7 mouse cellular contexts compared by ENCODE assay signal in genomic region chr1:87183998-87184750, GRCm38 (mm10). TPM values are rescaled to one million over a fixed set of nuclear protein-coding genes. Genes with fewer than 3 reads are reported as not detected.
DNase-seq lines count a peak whose midpoint lies in the region; ATAC-seq and TF ChIP-seq lines count a peak whose summit lies in the region.

No protein-coding gene starts in this region.

- no peak overlapping the region for H3K9ac ChIP-seq in kidney, postnatal 0 days (ENCODE audit: low read depth, low read length)
- no peak overlapping the region for H3K9ac ChIP-seq in forebrain, embryonic 14.5 days (ENCODE audit: low read length)
- no peak overlapping the region for H3K9ac ChIP-seq in midbrain, embryonic 14.5 days (replicated peaks; ENCODE audit: low read length)

- ATAC-seq in kidney, postnatal 0 days (replicated peaks; ENCODE audit: low FRiP score, low read depth) = no peak
- ATAC-seq in forebrain, embryonic 14.5 days = no peak
- ATAC-seq in midbrain, embryonic 14.5 days (ENCODE audit: low FRiP score, low TSS enrichment) = no peak

- 0 out of 2 replicates have a peak, but pooled peaks have one; percentile 22 for TF ChIP-seq CTCF in kidney, postnatal 0 days (IDR thresholded peaks at IDR 0.05; ENCODE audit: low read depth)

- H3K27me3 ChIP-seq in kidney, postnatal 0 days (ENCODE audit: insufficient read depth, low read length) = peaks cover 30% of the 10 kb centered on the region
- peaks cover 21% of the 10 kb centered on the region for H3K27me3 ChIP-seq in forebrain, embryonic 14.5 days (replicated peaks; ENCODE audit: control insufficient read depth, insufficient read depth, low read length)
- peaks cover 33% of the 10 kb centered on the region for H3K27me3 ChIP-seq in midbrain, embryonic 14.5 days (ENCODE audit: control insufficient read depth, insufficient read depth, low read length)

- H3K4me2 ChIP-seq in kidney, postnatal 0 days (ENCODE audit: low read length) = peak overlapping the region; percentile 27; the same call in 1 of the 2 replicates
- peak overlapping the region; percentile 33 for H3K4me2 ChIP-seq in forebrain, embryonic 14.5 days (ENCODE audit: low read length)
- peak overlapping the region; percentile 32; the same call in 1 of the 2 replicates for H3K4me2 ChIP-seq in midbrain, embryonic 14.5 days (ENCODE audit: low read length)

- no peaks in the 10 kb centered on the region for H3K4me1 ChIP-seq in kidney, postnatal 0 days (replicated peaks; ENCODE audit: insufficient read depth, low read length)
- H3K4me1 ChIP-seq in forebrain, embryonic 14.5 days (ENCODE audit: control insufficient read depth, insufficient read depth, low read length) = 0 out of 2 replicates have a peak, but pooled peaks cover 2% of the 10 kb centered on the region
- H3K4me1 ChIP-seq in midbrain, embryonic 14.5 days (ENCODE audit: control insufficient read depth, insufficient read depth, low read length) = peaks cover 3% of the 10 kb centered on the region; the same call in 1 of the 2 replicates

- H3K36me3 ChIP-seq in kidney, postnatal 0 days (ENCODE audit: insufficient read depth, low read length) = no peaks in the 10 kb centered on the region
- H3K36me3 ChIP-seq in forebrain, embryonic 14.5 days (ENCODE audit: control insufficient read depth, insufficient read depth, low read length) = no peaks in the 10 kb centered on the region
- H3K36me3 ChIP-seq in midbrain, embryonic 14.5 days (ENCODE audit: control insufficient read depth, insufficient read depth, low read length) = no peaks in the 10 kb centered on the region

- no peak for DNase-seq in kidney, postnatal 0 days (ENCODE audit: low spot score)
- DNase-seq in kidney, postnatal 36 days = no peak
- peak; percentile 70 for DNase-seq in R1 (ENCODE audit: low read depth, low spot score)
- DNase-seq in forebrain, embryonic 14.5 days (ENCODE audit: low spot score) = no peak
- no peak for DNase-seq in midbrain, embryonic 14.5 days
- DNase-seq in c-Kit-positive CD71-positive TER-119-positive erythroid progenitor cells, embryonic 14.5 days (ENCODE audit: low spot score) = no peak
- no peak for DNase-seq in cerebellum, postnatal 4 days (ENCODE audit: low spot score in 2 of 2)

- WGBS in kidney, postnatal 0 days = 28% methylated on average over 15 of the region's 15 CpGs
- 34% methylated on average over 15 of the region's 15 CpGs for whole genome bisulfite sequencing in forebrain, embryonic 14.5 days
- 32% methylated on average over 15 of the region's 15 CpGs for WGBS in midbrain, embryonic 14.5 days

- H3K4me3 ChIP-seq in kidney, postnatal 0 days (replicated peaks; ENCODE audit: low read depth, low read length) = no peak overlapping the region
- no peak overlapping the region for H3K4me3 ChIP-seq in forebrain, embryonic 14.5 days (ENCODE audit: low read depth, low read length)
- no peak overlapping the region for H3K4me3 ChIP-seq in midbrain, embryonic 14.5 days (replicated peaks; ENCODE audit: low read depth, low read length)

- no peaks in the 10 kb centered on the region for H3K9me3 ChIP-seq in kidney, postnatal 0 days (replicated peaks; ENCODE audit: low read length)
- no peaks in the 10 kb centered on the region for H3K9me3 ChIP-seq in forebrain, embryonic 14.5 days (replicated peaks; ENCODE audit: control insufficient read depth, low read length)
- no peaks in the 10 kb centered on the region for H3K9me3 ChIP-seq in midbrain, embryonic 14.5 days (ENCODE audit: control insufficient read depth, low read length)

- H3K27ac ChIP-seq in kidney, postnatal 0 days = no peak overlapping the region
- no peak overlapping the region for H3K27ac ChIP-seq in forebrain, embryonic 14.5 days (ENCODE audit: low read depth, low read length)
- no peak overlapping the region for H3K27ac ChIP-seq in midbrain, embryonic 14.5 days (replicated peaks; ENCODE audit: low read depth, low read length)

RNA-seq across cellular contexts. Expression of gene Prss56, which starts 1.1 kb away (rescaled TPM):
- 0.07 TPM in 1 of 2 replicates, not detected in the other for polyA plus RNA-seq in kidney, postnatal 0 days (2015; fragmentation: Nextera tagmentation; extraction: Ambion mirVana)
- polyA plus RNA-seq in forebrain, embryonic 14.5 days (2014; fragmentation: Nextera tagmentation; extraction: Ambion mirVana) = 0.58 and 1.1 TPM in 2 replicates
- polyA plus RNA-seq in midbrain, embryonic 14.5 days (2014; fragmentation: Nextera tagmentation; extraction: Ambion mirVana) = 0.32 TPM in 1 of 2 replicates, not detected in the other

RNA-seq across cellular contexts. Expression of gene Chrnd, which starts 6.2 kb away (rescaled TPM):
- polyA plus RNA-seq in kidney, postnatal 0 days (2015; fragmentation: Nextera tagmentation; extraction: Ambion mirVana) = 0.17 and 0.20 TPM in 2 replicates
- not detected in 2 replicates for polyA plus RNA-seq in forebrain, embryonic 14.5 days (2014; fragmentation: Nextera tagmentation; extraction: Ambion mirVana)
- polyA plus RNA-seq in midbrain, embryonic 14.5 days (2014; fragmentation: Nextera tagmentation; extraction: Ambion mirVana) = not detected in 2 replicates

RNA-seq across cellular contexts. Expression of gene Chrng, which starts 20.3 kb away (rescaled TPM):
- not detected in 2 replicates for polyA plus RNA-seq in kidney, postnatal 0 days (2015; fragmentation: Nextera tagmentation; extraction: Ambion mirVana)
- not detected in 2 replicates for polyA plus RNA-seq in forebrain, embryonic 14.5 days (2014; fragmentation: Nextera tagmentation; extraction: Ambion mirVana)
- not detected in 2 replicates for polyA plus RNA-seq in midbrain, embryonic 14.5 days (2014; fragmentation: Nextera tagmentation; extraction: Ambion mirVana)

RNA-seq across cellular contexts. Expression of gene Ecel1, which starts 27.9 kb away (rescaled TPM):
- 0.05 and 0.11 TPM in 2 replicates for polyA plus RNA-seq in kidney, postnatal 0 days (2015; fragmentation: Nextera tagmentation; extraction: Ambion mirVana)
- polyA plus RNA-seq in forebrain, embryonic 14.5 days (2014; fragmentation: Nextera tagmentation; extraction: Ambion mirVana) = 18.1 and 18.4 TPM in 2 replicates
- polyA plus RNA-seq in midbrain, embryonic 14.5 days (2014; fragmentation: Nextera tagmentation; extraction: Ambion mirVana) = 5.1 and 5.3 TPM in 2 replicates

RNA-seq across cellular contexts. Expression of gene Eif4e2, which starts 29.5 kb away (rescaled TPM):
- 165 and 178 TPM in 2 replicates for polyA plus RNA-seq in kidney, postnatal 0 days (2015; fragmentation: Nextera tagmentation; extraction: Ambion mirVana)
- 56.6 and 61.9 TPM in 2 replicates for polyA plus RNA-seq in forebrain, embryonic 14.5 days (2014; fragmentation: Nextera tagmentation; extraction: Ambion mirVana)
- 53.5 and 75.5 TPM in 2 replicates for polyA plus RNA-seq in midbrain, embryonic 14.5 days (2014; fragmentation: Nextera tagmentation; extraction: Ambion mirVana)
